Mouse (Mus musculus): ENCODE measurements around the gene Atp1b1. TPM values are rescaled to one million over a fixed set of nuclear protein-coding genes. Genes with fewer than 3 reads are reported as not detected.

The Atp1b1 gene
- polyA plus RNA-seq, 1 experiment = not detected

DNA sequence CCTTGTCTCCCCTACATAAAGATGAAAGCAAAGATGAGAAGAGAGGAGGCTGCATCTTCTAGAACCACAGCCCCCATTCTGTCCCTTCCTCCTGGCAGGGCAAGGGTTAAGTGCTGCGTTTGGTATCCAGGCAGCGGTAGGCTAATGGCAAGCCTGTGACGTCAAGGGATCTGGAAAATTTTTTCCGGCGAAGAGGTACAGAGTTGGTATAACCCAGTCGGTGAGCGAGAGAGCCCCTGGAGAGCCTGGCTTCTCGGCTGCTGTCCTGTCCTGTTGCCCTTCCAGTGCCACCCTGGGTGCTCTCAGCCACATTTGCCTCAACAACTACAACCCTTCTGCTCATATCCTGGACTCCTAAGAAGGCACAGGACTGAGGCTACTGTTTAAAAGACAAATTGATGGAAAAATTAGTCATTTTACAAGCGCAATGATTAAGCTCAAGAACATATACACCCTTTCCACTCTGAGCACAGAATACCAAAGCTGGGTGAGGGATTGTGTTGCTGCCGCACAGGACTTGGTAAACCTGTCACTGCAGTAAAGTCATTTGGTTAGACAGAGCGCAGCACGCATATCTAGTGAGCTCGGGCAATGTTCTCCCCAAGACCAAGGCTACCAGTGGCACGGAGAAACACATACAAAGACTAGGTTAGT, 3.3 kb downstream of the Atp1b1 start:
- TF ChIP-seq GATA1 (IDR thresholded peaks at IDR 0.05; ENCODE audit: low read length) = no peak

DNA sequence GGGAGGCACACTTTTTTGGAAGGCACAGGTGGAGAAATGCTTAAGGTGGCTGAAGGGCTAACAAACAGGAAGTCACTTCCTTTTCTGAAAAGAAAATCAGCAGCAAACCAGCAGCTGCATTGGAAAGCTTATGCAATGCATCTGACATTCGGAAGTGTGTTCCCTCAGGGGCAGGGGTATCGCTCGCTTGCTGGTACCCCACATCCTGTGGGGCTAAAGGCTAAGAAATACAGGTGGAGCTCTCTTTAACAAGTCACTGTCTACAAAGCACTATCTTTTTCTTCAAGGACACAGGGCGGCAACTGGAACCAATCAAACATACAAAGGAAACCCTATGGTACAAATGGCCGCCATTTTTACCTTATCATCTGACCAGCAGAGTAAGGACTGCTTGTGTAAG, 4.4 kb downstream of the Atp1b1 start:
- TF ChIP-seq GATA1 (IDR thresholded peaks at IDR 0.05; ENCODE audit: low read length) = no peak

GRCm38 (mm10) chr1:164453146-164453545, 5.0 kb downstream of the Atp1b1 start:
- TF ChIP-seq GATA1 (IDR thresholded peaks at IDR 0.05; ENCODE audit: low read length) = no peak

DNA sequence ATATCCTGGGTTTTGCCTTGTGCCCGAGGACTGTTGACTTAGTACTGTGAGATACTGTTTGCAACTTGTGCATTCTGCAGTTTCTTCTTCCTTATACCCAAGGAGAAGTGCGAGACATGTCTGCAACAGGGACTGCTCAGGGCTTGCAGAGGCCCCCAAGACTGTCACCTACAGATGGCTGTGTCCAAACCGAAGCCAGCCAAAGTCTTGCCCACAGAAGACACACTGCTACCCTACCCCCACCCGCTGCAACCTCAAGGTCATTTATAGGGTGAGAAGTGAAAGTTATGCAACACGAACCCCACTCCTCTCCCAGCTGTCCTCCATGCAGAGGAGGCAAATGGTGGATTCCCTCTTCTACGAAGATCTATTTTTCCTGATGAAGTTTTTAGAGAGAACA, 5.6 kb downstream of the Atp1b1 start:
- TF ChIP-seq GATA1 (IDR thresholded peaks at IDR 0.05; ENCODE audit: low read length) = no peak

- TF ChIP-seq GATA1 (IDR thresholded peaks at IDR 0.05; ENCODE audit: low read length) = no peak
Observed at GRCm38 (mm10) chr1:164451346-164451745, 6.8 kb downstream of the Atp1b1 start.

- TF ChIP-seq GATA1 (IDR thresholded peaks at IDR 0.05; ENCODE audit: low read length) = no peak
Observed at GRCm38 (mm10) chr1:164450644-164451043, 7.5 kb downstream of the Atp1b1 start.

DNA sequence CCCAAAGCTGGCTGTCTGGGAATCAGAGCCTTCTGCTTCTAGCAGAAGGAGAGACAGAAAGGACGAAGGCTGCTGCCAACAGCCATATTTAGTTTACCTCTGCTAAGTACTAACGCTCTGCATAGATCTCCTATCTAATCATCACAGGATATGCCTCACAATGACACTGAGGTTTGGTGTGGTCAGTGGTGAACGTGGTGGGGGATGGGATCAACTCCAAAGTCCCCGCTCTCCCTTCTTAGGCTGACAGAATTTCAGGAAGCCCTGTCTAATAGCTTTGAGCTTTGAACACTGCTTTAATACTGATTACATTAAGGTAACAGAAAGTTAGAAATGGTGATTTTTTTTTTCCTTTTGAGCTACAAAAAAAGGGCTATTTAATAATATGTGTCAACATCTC, 7.9 kb downstream of the Atp1b1 start:
- no peak for TF ChIP-seq GATA1 (IDR thresholded peaks at IDR 0.05; ENCODE audit: low read length)

DNA sequence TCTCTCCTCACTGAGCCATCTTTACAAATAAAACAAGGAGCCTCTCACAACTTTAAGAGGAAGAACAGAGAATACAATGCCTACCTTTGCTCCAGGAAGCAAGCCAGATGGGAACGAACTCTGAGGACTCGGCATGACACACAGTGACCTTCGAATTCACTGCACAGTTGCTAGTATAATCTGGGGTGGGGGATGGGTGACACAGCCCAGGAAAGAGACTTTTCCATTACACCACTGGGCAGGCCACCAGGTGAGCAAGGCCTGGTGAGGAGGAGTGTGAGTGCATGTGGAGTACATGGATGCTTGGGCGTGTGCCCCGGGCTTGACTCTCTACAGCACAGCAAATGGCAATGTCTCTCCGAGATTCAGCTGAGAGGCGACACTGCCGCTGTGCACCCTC, 8.5 kb downstream of the Atp1b1 start:
- TF ChIP-seq GATA1 (IDR thresholded peaks at IDR 0.05; ENCODE audit: low read length) = no peak

GRCm38 (mm10) chr1:164447521-164447920, 10.6 kb downstream of the Atp1b1 start:
- TF ChIP-seq GATA1 (IDR thresholded peaks at IDR 0.05; ENCODE audit: low read length) = no peak

GRCm38 (mm10) chr1:164446535-164446934, 11.6 kb downstream of the Atp1b1 start:
- no peak for TF ChIP-seq GATA1 (IDR thresholded peaks at IDR 0.05; ENCODE audit: low read length)

GRCm38 (mm10) chr1:164445620-164446162, 12.5 kb downstream of the Atp1b1 start:
- TF ChIP-seq GATA1 (IDR thresholded peaks at IDR 0.05; ENCODE audit: low read length) = no peak

DNA sequence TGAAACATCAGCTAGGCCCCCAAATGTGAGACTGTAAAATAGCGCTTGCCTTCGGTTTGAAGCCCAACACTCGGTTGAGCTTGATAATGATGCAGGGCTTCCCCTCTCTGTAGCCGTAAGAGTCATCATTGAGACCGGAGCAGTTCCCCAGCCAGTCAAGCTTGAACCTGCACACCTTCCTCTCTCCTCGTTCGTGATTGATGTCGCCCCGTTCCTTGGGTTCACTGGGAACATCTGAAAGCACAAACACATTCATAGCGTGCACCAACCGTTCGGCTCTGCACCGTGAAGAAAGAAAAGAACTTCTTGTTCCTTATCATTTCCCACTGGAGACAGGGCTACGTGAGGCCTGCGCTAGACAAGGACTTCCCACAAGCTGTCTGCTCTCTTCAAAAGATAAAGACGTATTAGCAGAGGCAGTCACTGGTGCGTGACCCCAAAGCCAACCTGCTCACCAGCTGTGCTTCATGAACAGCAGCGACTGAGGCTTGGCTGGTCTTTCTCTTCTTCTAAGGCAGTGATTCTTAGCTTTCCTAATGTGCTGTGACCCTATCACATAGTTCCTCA, 16.7 kb downstream of the Atp1b1 start:
- no peak for TF ChIP-seq GATA1 (IDR thresholded peaks at IDR 0.05; ENCODE audit: low read length)

DNA sequence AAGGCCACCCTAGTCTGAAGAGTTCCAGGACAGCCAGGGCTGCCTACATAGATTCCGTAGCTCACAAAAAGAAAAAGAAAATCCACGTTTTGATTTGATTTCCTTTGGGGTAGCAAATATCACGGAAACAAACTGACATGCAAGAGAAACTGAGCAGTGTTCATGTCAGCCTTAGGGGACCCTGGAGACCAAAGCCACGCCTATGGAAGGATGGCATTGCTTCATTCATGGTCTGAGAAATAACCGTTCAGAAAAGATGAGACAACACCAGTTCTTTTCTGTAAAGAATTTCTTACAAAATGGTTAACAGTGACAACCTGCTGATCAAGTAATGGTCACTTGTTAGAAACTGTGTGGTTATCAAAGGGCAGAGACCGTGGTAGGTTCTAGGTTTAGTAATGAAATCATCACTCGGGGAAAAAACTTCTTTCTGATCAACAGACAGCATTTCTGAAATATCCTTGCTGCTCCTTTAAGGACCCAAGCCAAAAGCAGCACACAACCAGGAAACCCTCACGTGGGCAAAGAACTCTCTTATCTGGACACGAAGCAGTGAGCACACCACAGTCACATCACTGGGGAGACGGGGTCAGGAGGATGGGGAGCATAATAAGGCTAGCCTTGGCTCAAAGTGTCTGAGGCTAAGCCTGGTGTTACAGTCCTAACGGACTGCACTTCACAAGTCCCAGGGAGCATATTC, 17.3 kb downstream of the Atp1b1 start:
- TF ChIP-seq GATA1 (IDR thresholded peaks at IDR 0.05; ENCODE audit: low read length) = no peak

DNA sequence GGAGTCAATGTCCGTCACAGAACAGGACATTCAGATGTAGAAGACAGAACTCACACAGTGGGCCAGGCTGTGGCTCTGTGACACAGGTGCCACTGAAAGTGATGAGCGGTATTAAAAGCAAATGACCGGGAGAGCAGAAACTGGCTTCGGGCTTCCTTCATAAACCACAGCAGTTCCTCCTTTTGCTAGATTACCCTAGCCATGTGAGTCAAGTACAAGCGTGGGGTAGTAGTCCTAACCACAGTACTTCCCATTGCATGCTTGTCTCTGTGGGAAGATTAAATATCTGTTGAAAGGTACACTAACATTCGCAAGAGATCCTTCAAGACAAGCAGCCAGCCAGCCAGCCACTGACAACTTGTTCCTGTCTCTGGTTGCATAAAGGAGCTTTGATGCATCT, 17.9 kb downstream of the Atp1b1 start:
- no peak for TF ChIP-seq GATA1 (IDR thresholded peaks at IDR 0.05; ENCODE audit: low read length)

GRCm38 (mm10) chr1:164436749-164437148, 21.4 kb downstream of the Atp1b1 start:
- no peak for TF ChIP-seq GATA1 (IDR thresholded peaks at IDR 0.05; ENCODE audit: low read length)

GRCm38 (mm10) chr1:164434049-164434448, 24.1 kb downstream of the Atp1b1 start:
- no peak for TF ChIP-seq GATA1 (IDR thresholded peaks at IDR 0.05; ENCODE audit: low read length)

DNA sequence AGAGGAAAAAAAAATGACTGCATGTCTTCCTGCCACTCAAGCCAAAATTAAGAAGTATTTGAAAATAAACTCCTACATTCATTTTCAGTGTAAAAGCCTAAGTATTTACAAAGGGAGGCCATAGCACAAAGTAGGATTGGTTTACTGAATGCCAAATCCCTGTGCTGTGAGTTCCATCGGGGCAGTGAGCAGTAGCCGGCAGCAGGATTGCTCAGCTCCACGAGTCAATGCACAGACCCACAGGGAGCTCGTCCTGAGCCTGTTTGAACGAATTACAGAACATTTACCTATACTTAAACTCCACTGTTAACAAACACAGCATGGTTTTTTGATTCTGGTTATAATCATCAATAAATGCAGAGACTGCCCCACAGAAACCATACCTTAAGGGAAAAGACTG, 25.5 kb downstream of the Atp1b1 start:
- TF ChIP-seq GATA1 (IDR thresholded peaks at IDR 0.05; ENCODE audit: low read length) = no peak

Data from G1E-ER4 (cell line).